ENCODE assay signal across 8 mouse cellular contexts in the genomic region with DNA sequence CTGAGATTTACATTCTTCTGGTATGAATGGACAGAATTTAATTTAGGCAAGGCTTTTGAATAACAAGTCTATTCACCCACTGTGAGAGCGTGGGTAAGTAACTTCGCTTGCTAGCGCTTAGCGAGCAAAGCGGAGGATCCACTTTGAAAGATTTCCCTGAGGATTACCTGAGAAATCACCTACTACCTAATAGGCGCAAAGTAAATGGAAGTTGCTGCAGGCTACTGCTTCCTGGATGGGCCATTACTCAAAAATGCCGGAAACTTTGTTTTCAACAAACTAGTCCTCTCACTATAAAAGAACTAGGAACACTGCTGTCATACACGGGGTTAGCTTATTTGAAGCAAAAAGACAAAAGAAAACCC. TPM values are rescaled to one million over a fixed set of nuclear protein-coding genes. Genes with fewer than 3 reads are reported as not detected.
DNase-seq lines count a peak whose midpoint lies in the region; ATAC-seq and TF ChIP-seq lines count a peak whose summit lies in the region.

No protein-coding gene starts in this region.

- no peak for DNase-seq in cerebellum, adult 2 months
- DNase-seq in thymus, postnatal 4 days: peak; percentile 7
- no peak for DNase-seq in thymus, postnatal 25 days
- no peak for DNase-seq in liver, embryonic 14.5 days (ENCODE audit: low read depth in 3 of 3, low spot score in 3 of 3)
- DNase-seq in stomach, postnatal 0 days (ENCODE audit: low spot score): no peak
- no peak for DNase-seq in layer of hippocampus, postnatal 36 days
- DNase-seq in gastrocnemius, postnatal 25 days: no peak

- no peak overlapping the region for H3K27ac ChIP-seq in cerebellum, adult 2 months (ENCODE audit: insufficient read depth, low read length)
- H3K27ac ChIP-seq in liver, embryonic 14.5 days: no peak overlapping the region
- H3K27ac ChIP-seq in stomach, postnatal 0 days (replicated peaks): peak overlapping the region; percentile 65

- TF ChIP-seq POLR2A in cerebellum, adult 2 months (IDR thresholded peaks at IDR 0.05; ENCODE audit: borderline replicate concordance, insufficient read depth, low read length): no peak

- TF ChIP-seq EP300 in liver, embryonic 14.5 days (IDR thresholded peaks at IDR 0.05; ENCODE audit: low read depth): no peak
- no peak for TF ChIP-seq EP300 in stomach, postnatal 0 days (optimal IDR thresholded peaks at IDR 0.05)

- 13% methylated on average over 8 of the region's 8 CpGs for WGBS in cerebellum, adult 2 months
- 12% methylated on average over 8 of the region's 8 CpGs for WGBS in liver, embryonic 14.5 days (ENCODE audit: insufficient replicate concordance)
- 16% methylated on average over 8 of the region's 8 CpGs for WGBS in stomach, postnatal 0 days

- peak overlapping the region; percentile 69 for H3K9ac ChIP-seq in liver, embryonic 14.5 days (replicated peaks)
- peak overlapping the region; percentile 55 for H3K9ac ChIP-seq in stomach, postnatal 0 days (ENCODE audit: low read length)

- H3K4me1 ChIP-seq in cerebellum, adult 2 months (ENCODE audit: control insufficient read depth, insufficient read depth, low read length): no peaks in the 10 kb centered on the region
- no peaks in the 10 kb centered on the region for H3K4me1 ChIP-seq in liver, embryonic 14.5 days (replicated peaks; ENCODE audit: control insufficient read depth in 2 of 2, insufficient read depth in 2 of 2, low read length in 1 of 2)
- no peaks in the 10 kb centered on the region for H3K4me1 ChIP-seq in stomach, postnatal 0 days (replicated peaks; ENCODE audit: control insufficient read depth, insufficient read depth)

- H3K36me3 ChIP-seq in liver, embryonic 14.5 days (replicated peaks; ENCODE audit: control insufficient read depth, insufficient read depth, low read depth): no peaks in the 10 kb centered on the region
- H3K36me3 ChIP-seq in stomach, postnatal 0 days (ENCODE audit: control insufficient read depth, insufficient read depth, low read length): no peaks in the 10 kb centered on the region

- H3K4me3 ChIP-seq in cerebellum, adult 2 months (replicated peaks; ENCODE audit: insufficient read depth, low read depth, low read length): peak overlapping the region; percentile 98
- peak overlapping the region; percentile 63 to 99 for H3K4me3 ChIP-seq in liver, embryonic 14.5 days (ENCODE audit: insufficient read depth in 1 of 2, low read depth in 2 of 2, low read length in 2 of 2)
- H3K4me3 ChIP-seq in stomach, postnatal 0 days (ENCODE audit: low read depth, low read length): peak overlapping the region; percentile 53

- TF ChIP-seq CTCF in cerebellum, adult 2 months (IDR thresholded peaks at IDR 0.05; ENCODE audit: borderline replicate concordance, insufficient read depth, low read depth, low read length): no peak
- TF ChIP-seq CTCF in liver, embryonic 14.5 days (IDR thresholded peaks at IDR 0.05; ENCODE audit: low read depth): no peak
- TF ChIP-seq CTCF in stomach, postnatal 0 days (IDR thresholded peaks at IDR 0.05; ENCODE audit: low read depth): no peak

- ATAC-seq in cerebellum, adult (ENCODE audit: insufficient number of reproducible peaks, low FRiP score, low TSS enrichment): no peak
- peak; percentile 38 for ATAC-seq in liver, embryonic 14.5 days (ENCODE audit: insufficient read depth)
- ATAC-seq in stomach, postnatal 0 days (ENCODE audit: low FRiP score, low TSS enrichment): peak; percentile 61

- H3K4me2 ChIP-seq in liver, embryonic 14.5 days (ENCODE audit: low read depth): peak overlapping the region; percentile 72
- peak overlapping the region; percentile 58 for H3K4me2 ChIP-seq in stomach, postnatal 0 days (replicated peaks; ENCODE audit: low read depth)

- no peaks in the 10 kb centered on the region for H3K9me3 ChIP-seq in liver, embryonic 14.5 days (ENCODE audit: control insufficient read depth, low read length)
- H3K9me3 ChIP-seq in stomach, postnatal 0 days (ENCODE audit: control insufficient read depth, low read length): no peaks in the 10 kb centered on the region

- no peaks in the 10 kb centered on the region; the same call in 1 of the 2 replicates for H3K27me3 ChIP-seq in cerebellum, adult 2 months (ENCODE audit: control insufficient read depth, insufficient read depth, low read length)
- no peaks in the 10 kb centered on the region for H3K27me3 ChIP-seq in liver, embryonic 14.5 days (ENCODE audit: control insufficient read depth, insufficient read depth, low read length)
- no peaks in the 10 kb centered on the region for H3K27me3 ChIP-seq in stomach, postnatal 0 days (ENCODE audit: control insufficient read depth, insufficient read depth, low read length)

RNA-seq across cellular contexts. Expression of a gene that starts 0.4 kb away (rescaled TPM):
- 2.7 and 3.1 TPM in 2 replicates for polyA plus RNA-seq in cerebellum, adult 2 months (2012; rRNA removed)
- 0.88 and 1.3 TPM in 2 replicates for polyA plus RNA-seq in liver, embryonic 14.5 days (2012; rRNA removed)
- polyA plus RNA-seq in liver, embryonic 14.5 days (2014; fragmentation: Nextera tagmentation; extraction: Ambion mirVana): 0.14 and 0.28 TPM in 2 replicates
- polyA plus RNA-seq in stomach, postnatal 0 days (2015; fragmentation: Nextera tagmentation; extraction: Ambion mirVana): 1.6 and 1.8 TPM in 2 replicates
- 10 to 100 TPM; 10.9 to 11.2 TPM for total RNA-seq in layer of hippocampus, postnatal 36 days (2021)
- 1 to 10 TPM; 3.1 to 3.5 TPM for total RNA-seq in gastrocnemius, postnatal 25 days (2021)

RNA-seq across cellular contexts. Expression of a gene that starts 29.9 kb away (rescaled TPM):
- not detected in 2 replicates for polyA plus RNA-seq in cerebellum, adult 2 months (2012; rRNA removed)
- not detected in 2 replicates for polyA plus RNA-seq in liver, embryonic 14.5 days (2012; rRNA removed)
- not detected in 2 replicates for polyA plus RNA-seq in liver, embryonic 14.5 days (2014; fragmentation: Nextera tagmentation; extraction: Ambion mirVana)
- 0.25 and 0.38 TPM in 2 replicates for polyA plus RNA-seq in stomach, postnatal 0 days (2015; fragmentation: Nextera tagmentation; extraction: Ambion mirVana)
- not detected for total RNA-seq in layer of hippocampus, postnatal 36 days (2021)
- total RNA-seq in gastrocnemius, postnatal 25 days (2021): not detected
